Mouse (Mus musculus): ENCODE results near the gene Acad11.

Acad11 gene

DNA sequence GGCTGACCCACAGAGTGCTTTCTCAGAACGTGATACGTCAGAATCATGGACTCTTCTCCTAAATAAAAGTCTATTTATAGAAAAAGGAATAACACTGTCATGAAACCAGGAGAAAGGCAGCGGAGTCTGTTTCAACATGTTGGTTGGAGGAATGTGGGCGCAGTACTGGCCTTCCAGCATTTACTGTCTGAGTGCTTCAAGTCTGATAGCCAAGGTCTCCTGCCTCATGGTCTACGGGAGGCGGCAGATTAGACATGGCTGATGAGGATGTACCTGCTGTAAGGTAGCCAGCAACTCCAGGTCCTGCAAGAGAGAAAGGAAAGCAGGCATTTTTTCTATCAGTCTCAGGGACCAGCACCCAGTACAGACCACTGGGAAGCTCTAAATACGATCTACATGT lies 88.9 kb downstream of the Acad11 start:
- no peak for DNase-seq

- DNase-seq: peak; percentile 34
Measured at GRCm38 (mm10) chr9:104155100-104155715, 92.0 kb downstream of the Acad11 start.

GRCm38 (mm10) chr9:104156506-104156905 lies 93.3 kb downstream of the Acad11 start:
- no peak for DNase-seq

DNA sequence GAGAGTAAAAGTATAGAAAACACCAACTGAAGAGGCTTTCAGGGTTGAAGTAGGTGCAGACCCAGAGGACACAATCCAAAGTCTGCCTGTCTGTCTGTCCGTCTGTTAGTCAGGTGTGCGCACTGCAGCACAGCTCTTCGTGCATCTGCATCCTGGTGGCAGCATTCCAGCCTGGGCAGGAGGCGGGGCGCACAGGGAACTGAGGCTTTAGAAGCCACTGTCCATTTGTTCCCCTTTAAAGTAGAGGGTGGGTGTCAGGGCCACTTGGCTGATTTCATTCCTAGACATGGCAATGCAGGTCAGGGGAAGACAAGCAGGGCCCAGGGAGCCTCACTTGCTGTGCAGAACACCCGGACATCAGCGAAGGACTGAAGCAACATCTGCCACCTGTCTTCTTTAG lies 94.1 kb downstream of the Acad11 start:
- DNase-seq: no peak

DNA sequence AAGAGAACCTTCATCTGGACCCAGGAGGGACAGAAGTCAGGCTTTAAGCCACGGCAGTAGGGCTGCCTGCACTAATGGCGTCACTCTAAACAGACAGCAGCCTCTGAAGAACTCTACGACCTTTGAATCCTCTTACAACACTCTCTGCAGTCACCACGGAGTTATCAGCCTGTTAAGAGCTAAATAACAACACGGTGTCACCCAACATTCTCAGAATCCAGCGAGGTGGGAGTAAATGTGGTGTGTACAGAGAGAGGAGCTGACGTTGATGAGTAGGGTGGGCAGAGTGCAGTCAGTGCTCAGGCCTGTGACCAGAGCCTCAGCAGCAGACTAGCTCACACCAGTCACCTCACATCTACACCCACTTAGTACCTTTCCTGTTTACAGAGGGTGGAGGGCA lies 97.9 kb downstream of the Acad11 start:
- no peak for DNase-seq

DNA sequence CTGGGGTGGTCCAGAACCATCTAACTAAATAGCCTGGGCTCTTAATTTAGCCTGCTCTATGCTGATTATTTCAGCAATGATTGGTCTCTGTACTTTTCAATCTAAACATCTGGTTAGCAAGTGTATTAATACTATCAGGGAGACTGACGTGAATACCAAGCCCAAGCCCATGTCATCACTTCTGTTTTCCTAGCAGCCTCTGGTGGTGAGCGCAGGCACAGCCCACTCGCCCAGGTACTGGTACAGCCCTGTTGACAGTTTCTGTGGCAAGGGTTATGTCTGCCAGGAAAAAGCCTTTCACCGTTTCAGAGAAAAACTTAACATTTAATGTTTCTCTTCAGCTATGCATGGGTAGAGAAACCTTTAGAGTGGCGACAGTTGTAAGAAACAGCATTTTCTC lies 101.0 kb downstream of the Acad11 start:
- DNase-seq: no peak

GRCm38 (mm10) chr9:104165926-104166325 lies 102.7 kb downstream of the Acad11 start:
- DNase-seq: no peak

GRCm38 (mm10) chr9:104169986-104170385 lies 106.8 kb downstream of the Acad11 start:
- DNase-seq: no peak

DNA sequence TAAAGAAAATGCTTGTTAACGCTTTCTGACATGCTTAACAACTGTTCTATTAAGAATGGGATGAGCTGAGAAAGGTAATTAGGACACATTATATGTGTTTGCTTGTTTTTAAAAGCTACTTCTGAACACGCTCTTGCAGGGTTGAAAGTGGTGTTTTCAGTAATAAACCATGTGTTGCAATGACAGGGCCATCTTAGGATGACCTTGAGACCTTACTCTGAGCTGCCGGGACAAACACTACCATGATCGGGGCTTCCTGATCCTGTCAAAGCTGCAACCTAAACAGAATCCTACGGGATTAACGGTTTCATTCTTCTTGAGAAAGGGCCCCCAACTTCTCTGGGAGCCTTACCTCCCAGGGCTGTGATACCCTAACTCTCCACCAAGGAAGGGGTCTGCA lies 108.5 kb downstream of the Acad11 start:
- DNase-seq: no peak

GRCm38 (mm10) chr9:104172342-104172741 lies 109.2 kb downstream of the Acad11 start:
- peak; percentile 57 for DNase-seq

Data from kidney, adult 11 months (tissue).